Mouse (Mus musculus) heart, postnatal 36 days (tissue): ENCODE measurements around the gene Lamb1. TPM values are rescaled to one million over a fixed set of nuclear protein-coding genes. Genes with fewer than 3 reads are reported as not detected.

Source experiments
- DNase-seq, 2 experiments: peaks; one replicate each; pipeline ENCODE4 v3.0.0; 2021 to 2022
- intact Hi-C: fragments of 180-260 bp; cut with DNase I; formaldehyde crosslinking; loops from one replicate; pipeline ENCODE4 v1.15.1; 2025
- total RNA-seq, 2 experiments: library from RNA; stranded (reverse); gene quantifications; 2 replicates each; pipeline ENCODE4 v1.2.3; 2021

The Lamb1 gene
- total RNA-seq, 2 experiments from 2014 or later = 75.8 to 81.2 TPM

DNA sequence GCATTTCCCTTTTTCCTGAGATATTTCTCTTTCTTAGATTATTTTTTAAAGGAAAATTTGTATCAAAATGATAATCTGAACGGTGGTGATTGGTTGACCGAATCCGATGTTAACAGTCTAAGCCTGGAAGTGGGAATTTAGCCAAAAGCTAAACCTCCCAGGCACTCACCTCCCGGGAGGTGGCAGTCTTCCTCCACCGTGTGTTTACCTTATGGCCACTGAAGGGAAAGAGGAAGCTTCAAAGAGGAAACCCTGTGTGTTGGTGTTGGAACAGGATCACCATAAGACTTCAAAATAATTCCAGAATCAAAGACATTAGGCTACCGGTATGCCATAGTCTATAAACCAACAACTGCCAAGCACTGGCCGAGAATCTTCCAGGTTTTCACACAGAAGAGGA lies 104.6 kb downstream of the Lamb1 start:
- DNase-seq = no peak
- intact Hi-C loops = loop anchor here (10.0 kb wide), 3 partner anchors 135 to 555 kb away; partner anchors contain the start of gene Gpr22

- DNase-seq = peak; percentile 46 to 65
- intact Hi-C loops = loop anchor here (10.0 kb wide), 3 partner anchors 130 to 550 kb away; partner anchors contain the start of gene Gpr22
Observed at GRCm38 (mm10) chr12:31374603-31375282, 109.7 kb downstream of the Lamb1 start.

- intact Hi-C loops = loop anchor here (10.0 kb wide), 3 partner anchors 130 to 550 kb away; partner anchors contain the start of gene Gpr22
- no peak for DNase-seq
Observed at GRCm38 (mm10) chr12:31375283-31375615, 110.2 kb downstream of the Lamb1 start.

DNA sequence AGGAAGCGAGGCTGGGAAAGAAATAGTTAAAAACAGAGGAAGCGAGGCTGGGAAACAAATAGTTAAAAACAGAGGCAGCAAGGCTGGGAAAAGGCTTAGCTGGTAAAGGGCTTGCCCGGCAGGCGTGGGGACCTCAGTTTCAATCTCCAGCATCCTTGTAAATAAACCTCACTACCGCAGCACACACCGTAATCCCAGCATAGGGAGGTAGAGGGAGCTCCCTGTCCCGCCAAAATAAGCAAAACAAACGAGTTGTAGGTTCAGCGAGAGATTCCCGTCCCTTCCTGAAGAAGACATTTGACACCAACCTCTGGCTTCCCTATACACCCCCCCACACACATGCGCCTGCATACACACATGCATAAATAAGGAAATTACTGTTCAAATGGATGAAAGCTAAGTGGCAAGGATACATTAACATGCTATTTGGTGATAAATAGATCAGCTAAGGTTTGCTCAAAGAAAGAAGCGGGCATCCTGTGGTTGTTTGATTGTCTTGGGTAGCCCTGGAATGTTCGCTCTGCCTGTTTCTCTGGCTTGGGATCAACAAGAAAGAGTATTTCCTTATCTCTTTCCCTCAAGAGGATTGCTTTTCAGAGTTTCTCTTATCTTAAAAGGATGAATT lies 111.4 kb downstream of the Lamb1 start:
- intact Hi-C loops = loop anchor here (10.0 kb wide), 3 partner anchors 128 to 548 kb away; partner anchors contain the start of gene Gpr22
- no peak for DNase-seq

DNA sequence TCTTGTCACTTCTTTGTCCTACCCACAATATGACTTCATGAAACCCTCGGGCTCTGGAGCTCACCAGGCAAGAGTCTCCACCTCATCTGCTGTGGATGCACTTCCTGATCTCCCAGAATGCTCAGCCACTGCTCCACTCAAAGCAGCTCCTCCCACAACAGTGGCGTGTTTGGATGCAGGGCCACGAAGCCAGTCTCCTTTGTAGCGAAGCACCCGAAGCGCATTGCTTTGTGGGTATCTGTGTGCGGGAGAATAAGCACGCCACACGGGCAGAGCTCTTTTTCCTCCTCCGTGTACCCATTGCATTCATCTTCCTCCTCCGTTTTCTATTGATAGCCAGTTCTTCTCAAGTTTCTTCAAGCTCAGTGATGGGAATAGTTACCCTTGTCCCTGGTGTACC lies 112.2 kb downstream of the Lamb1 start:
- intact Hi-C loops = loop anchor here (10.0 kb wide), 3 partner anchors 128 to 548 kb away; partner anchors contain the start of gene Gpr22
- DNase-seq = no peak

Other genes starting within 250 kb of the Lamb1 start
- under 1 TPM; 0.35 to 0.75 TPM for gene Fam110c, start 191.4 kb upstream of the Lamb1 start, total RNA-seq
- not detected for gene Gm6993, start 24.5 kb upstream of the Lamb1 start, total RNA-seq
- 100 to 1,000 TPM; 417 to 433 TPM for gene Dld, start 86.2 kb downstream of the Lamb1 start, total RNA-seq
- gene Slc26a3, start 125.6 kb downstream of the Lamb1 start, total RNA-seq = 1 to 10 TPM; 1.4 to 2.8 TPM
- gene Cbll1, start 234.4 kb downstream of the Lamb1 start, total RNA-seq = 10 to 100 TPM in 1 of 2 experiments, 1 to 10 TPM in 1; 9.6 to 10.6 TPM